Mouse (Mus musculus): ENCODE measurements around the gene Kcnh3.
A peak's percentile ranks its signal among the peaks of the same experiment; 100 is the strongest.

- TF ChIP-seq EP300 (IDR thresholded peaks at IDR 0.05; ENCODE audit: low read depth) = no peak
- peak; percentile 72 for TF ChIP-seq CTCF (IDR thresholded peaks at IDR 0.05; ENCODE audit: low read depth)
These were observed 58.8 kb downstream of the Kcnh3 start for GRCm38 (mm10) chr15:99283456-99283855.

All from liver, embryonic 14.5 days (tissue).